Mouse (Mus musculus) ES-E14 (cell line): ENCODE data around the gene Rps3. TPM values are rescaled to one million over a fixed set of nuclear protein-coding genes. Genes with fewer than 3 reads are reported as not detected.

ENCODE experiments used
- DNase-seq: peaks from one replicate; pipeline ENCODE4 v3.0.0-alpha.2; 2013; ENCODE audit warnings: low read depth, low spot score
- H3K27ac ChIP-seq: 2 replicates; pipeline ENCODE4 v1.5.1; 2012; ENCODE audit warnings: low read depth, mild to moderate bottlenecking, low read length, moderate library complexity, mixed read lengths; ENCODE audit not compliant: poor library complexity, insufficient read depth, severe bottlenecking
- H3K36me3 ChIP-seq: 2 replicates; pipeline ENCODE4 v1.6.1; 2012; ENCODE audit warnings: mild to moderate bottlenecking, low read length, moderate library complexity, mixed read lengths; ENCODE audit not compliant: control insufficient read depth, poor library complexity, insufficient read depth, severe bottlenecking
- H3K4me1 ChIP-seq, 2 experiments: fragments of 150-350 bp in 1 of 2; sonication (generic) in 1 of 2; 2 replicates each; pipeline ENCODE4 v1.6.1; 2012; ENCODE audit warnings: low read length in 2 of 2, mild to moderate bottlenecking in 1 of 2, mixed read lengths in 1 of 2; ENCODE audit not compliant: control insufficient read depth in 2 of 2, insufficient read depth in 2 of 2, poor library complexity in 1 of 2
- H3K4me3 ChIP-seq, 2 experiments: fragments of 150-350 bp in 1 of 2; sonication (generic) in 1 of 2; 2 replicates each; pipeline ENCODE4 v1.5.1; 2012; ENCODE audit warnings: low read length in 2 of 2, low read depth in 1 of 2, mild to moderate bottlenecking in 1 of 2, mixed read lengths in 1 of 2; ENCODE audit not compliant: insufficient read depth in 1 of 2, poor library complexity in 1 of 2, severe bottlenecking in 1 of 2
- H3K9ac ChIP-seq: 2 replicates; pipeline ENCODE4 v1.6.1; 2012; ENCODE audit warnings: low read depth, mild to moderate bottlenecking, low read length, mixed read lengths; ENCODE audit not compliant: poor library complexity, insufficient read depth, severe bottlenecking
- H3K9me3 ChIP-seq: fragments of 150-350 bp; sonication (generic); 2 replicates; pipeline ENCODE4 v1.6.1; 2012; ENCODE audit warnings: low read depth, mild to moderate bottlenecking, low read length; ENCODE audit not compliant: control insufficient read depth, insufficient read depth
- CHD2 ChIP-seq: IDR thresholded peaks from 2 replicates; pipeline ENCODE4 v1.6.1; 2014; ENCODE audit warnings: mild to moderate bottlenecking, low read depth, low read length, inconsistent platforms
- HCFC1 ChIP-seq: IDR thresholded peaks from 2 replicates; pipeline ENCODE4 v1.6.1; 2012; ENCODE audit warnings: low read length, inconsistent platforms, borderline replicate concordance; ENCODE audit not compliant: insufficient read depth
- MAFK ChIP-seq: IDR thresholded peaks from 2 replicates; pipeline ENCODE4 v1.6.1; 2014; ENCODE audit warnings: mild to moderate bottlenecking, low read depth, low read length, inconsistent platforms; ENCODE audit not compliant: insufficient read depth
- ZC3H11A ChIP-seq: IDR thresholded peaks from 2 replicates; pipeline ENCODE4 v1.6.1; 2012; ENCODE audit warnings: low read depth, mild to moderate bottlenecking, inconsistent platforms, low read length, borderline replicate concordance
- ZNF384 ChIP-seq: IDR thresholded peaks from 2 replicates; pipeline ENCODE4 v1.6.1; 2012; ENCODE audit warnings: low read depth, low read length, inconsistent platforms
- in situ Hi-C, 2 experiments: fragments of 600-800 bp; cut with MboI; formaldehyde crosslinking; loops; one replicate each; pipeline ENCODE4 v1.15.1; 2025; ENCODE audit warnings: low sequenced_read_pairs in 2 of 2, inconsistent platforms in 1 of 2; ENCODE audit not compliant: unreplicated experiment in 2 of 2
- total RNA-seq: library from RNA; depleted of rRNA; stranded (reverse); fragments of 300-350 nt; gene quantifications from 2 replicates; pipeline ENCODE4 v1.2.3, GENCODE M21; 2012

The Rps3 gene
- total RNA-seq, 1 experiment, result 1,655 TPM

- in situ Hi-C loops, result no loop called here
- Histone ChIP-seq H3K4me1 (peaks cover 0 to 8% of the 10 kb centered on the region in 2 experiments; a peak in 1 of 4 replicates), H3K27ac (no peak overlapping the region), H3K9me3 (no peaks in the 10 kb centered on the region), H3K36me3 (peaks cover 51% of the 10 kb centered on the region), H3K4me3 (no peak overlapping the region), H3K9ac (no peak overlapping the region)
- TF ChIP-seq MAFK, result no peak
- TF ChIP-seq HCFC1, result no peak
- TF ChIP-seq ZC3H11A, result no peak
- no peak for DNase-seq
Measured at GRCm38 (mm10) chr7:99476558-99477114, 6.9 kb downstream of the Rps3 start.

DNA sequence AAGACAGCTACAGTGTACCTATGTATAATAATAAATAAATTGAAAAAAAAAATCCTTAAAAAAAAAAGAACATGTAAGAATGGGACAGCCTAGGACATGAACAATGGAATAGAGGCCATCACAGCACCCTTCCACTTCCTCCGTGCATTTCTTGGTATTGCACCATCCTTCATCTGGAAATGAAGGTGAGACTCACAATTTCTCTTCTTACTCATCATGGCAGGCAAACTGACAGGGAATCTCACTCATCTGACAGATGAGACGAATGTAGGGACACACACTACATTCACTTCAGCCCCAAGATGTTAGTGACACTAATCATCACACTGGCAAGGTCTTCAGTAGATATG, 8.0 kb downstream of the Rps3 start:
- DNase-seq, result no peak
- peaks cover 0 to 4% of the 10 kb centered on the region in 2 experiments; a peak in 1 of 4 replicates for H3K4me1 ChIP-seq
- peaks cover 40% of the 10 kb centered on the region for H3K36me3 ChIP-seq
- no peaks in the 10 kb centered on the region for H3K9me3 ChIP-seq
- TF ChIP-seq HCFC1, result no peak
- no peak for TF ChIP-seq CHD2
- no peak for TF ChIP-seq ZNF384
- TF ChIP-seq ZC3H11A, result no peak
- no peak for TF ChIP-seq MAFK
- H3K9ac ChIP-seq, result no peak overlapping the region
- H3K27ac ChIP-seq, result no peak overlapping the region
- in situ Hi-C loops, result no loop called here
- H3K4me3 ChIP-seq, result no peak overlapping the region

- in situ Hi-C loops, result no loop called here
- H3K4me3 ChIP-seq, result no peak overlapping the region
- no peaks in the 10 kb centered on the region for H3K9me3 ChIP-seq
- H3K4me1 ChIP-seq, result peaks cover 0 to 2% of the 10 kb centered on the region in 2 experiments; a peak in 1 of 4 replicates
- TF ChIP-seq HCFC1, result no peak
- no peak for TF ChIP-seq ZC3H11A
- no peak for TF ChIP-seq CHD2
- no peak overlapping the region for H3K27ac ChIP-seq
- peaks cover 34% of the 10 kb centered on the region for H3K36me3 ChIP-seq
- no peak overlapping the region for H3K9ac ChIP-seq
- DNase-seq, result no peak
Measured at GRCm38 (mm10) chr7:99474836-99475561, 8.5 kb downstream of the Rps3 start.

GRCm38 (mm10) chr7:99473638-99474407, 9.7 kb downstream of the Rps3 start:
- peaks cover 0 to 2% of the 10 kb centered on the region in 2 experiments; a peak in 2 of 4 replicates for H3K4me1 ChIP-seq
- TF ChIP-seq ZNF384, result no peak
- no peak for TF ChIP-seq ZC3H11A
- TF ChIP-seq CHD2, result no peak
- no peak for TF ChIP-seq MAFK
- no peak for TF ChIP-seq HCFC1
- H3K36me3 ChIP-seq, result peaks cover 22% of the 10 kb centered on the region
- no peak for DNase-seq
- no peak overlapping the region for H3K9ac ChIP-seq
- H3K4me3 ChIP-seq, result no peak overlapping the region
- in situ Hi-C loops, result no loop called here
- H3K27ac ChIP-seq, result no peak overlapping the region
- no peaks in the 10 kb centered on the region for H3K9me3 ChIP-seq
